ENCODE assay signal across 9 mouse cellular contexts in the genomic region with DNA sequence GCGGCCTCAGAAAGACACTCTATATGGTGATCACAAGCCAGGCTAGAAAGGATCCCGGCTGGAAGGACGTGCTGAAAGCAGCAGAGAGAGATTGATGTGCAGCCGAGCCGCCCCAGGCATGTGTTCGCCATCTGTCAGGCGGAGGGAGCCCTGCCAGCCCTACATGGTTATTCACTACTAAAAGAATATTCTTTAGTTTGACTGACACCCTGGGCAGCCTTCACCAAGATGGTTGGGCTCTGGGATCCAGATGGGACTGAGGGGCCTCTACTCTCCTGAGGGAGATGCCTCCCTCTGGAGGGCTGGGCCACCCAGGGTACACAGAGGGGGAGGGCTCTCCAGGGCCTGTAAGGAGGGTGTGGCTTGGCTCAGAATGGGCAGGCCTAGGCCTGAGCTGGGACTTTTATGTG.
DNase-seq lines count a peak whose midpoint lies in the region; ATAC-seq and TF ChIP-seq lines count a peak whose summit lies in the region.
"Had no signal": no experiment of that assay in that cellular context is flagged by ENCODE, and none has a peak within 500 bp of the region (broad histone marks: within the 10 kb centered on the region; RNA-seq: fewer than 3 reads in every experiment).

No protein-coding gene starts in this region.

- peaks cover 3% of the 10 kb centered on the region; the same call in 1 of the 2 replicates for H3K27me3 ChIP-seq in E14TG2a.4 (ENCODE audit: insufficient read depth, low read length)
- H3K27me3 ChIP-seq in forebrain, embryonic 15.5 days = no peaks in the 10 kb centered on the region
- no peaks in the 10 kb centered on the region for H3K27me3 ChIP-seq in hindbrain, embryonic 11.5 days (ENCODE audit: control insufficient read depth, insufficient read depth, low read length)
- H3K27me3 ChIP-seq in neural tube, embryonic 12.5 days (replicated peaks) = no peaks in the 10 kb centered on the region
- H3K27me3 ChIP-seq in thymus, adult 2 months (ENCODE audit: control insufficient read depth, insufficient read depth, low read length) = no peaks in the 10 kb centered on the region

- H3K27ac ChIP-seq in forebrain, embryonic 15.5 days (replicated peaks) = peak overlapping the region; percentile 62
- 0 out of 2 replicates have a peak overlapping the region, but pooled peaks have one; percentile 51 for H3K27ac ChIP-seq in hindbrain, embryonic 11.5 days (ENCODE audit: low read depth, low read length)
- no peak overlapping the region for H3K27ac ChIP-seq in neural tube, embryonic 12.5 days
- H3K27ac ChIP-seq in thymus, adult 2 months (ENCODE audit: control insufficient read depth, insufficient read depth, low read length) = no peak overlapping the region
- H3K27ac ChIP-seq: macrophage had no signal

- intact Hi-C loops in left cerebral cortex, postnatal 36 days (cut with DNase I) = loop anchor here (10.0 kb wide), 1 partner anchor 446 kb away; the partner anchor contains the start of gene Ptch1

- H3K36me3 ChIP-seq in E14TG2a.4 (ENCODE audit: insufficient read depth, low read length) = no peaks in the 10 kb centered on the region
- H3K36me3 ChIP-seq in forebrain, embryonic 15.5 days = no peaks in the 10 kb centered on the region
- no peaks in the 10 kb centered on the region for H3K36me3 ChIP-seq in hindbrain, embryonic 11.5 days (ENCODE audit: control insufficient read depth, insufficient read depth, low read length)
- H3K36me3 ChIP-seq in neural tube, embryonic 12.5 days = no peaks in the 10 kb centered on the region
- no peaks in the 10 kb centered on the region for H3K36me3 ChIP-seq in thymus, adult 2 months (ENCODE audit: control insufficient read depth, insufficient read depth, low read length)

- DNase-seq in hindbrain, embryonic 11.5 days (ENCODE audit: low spot score) = peak; percentile 71
- DNase-seq in left cerebral cortex, postnatal 36 days (ENCODE audit: low spot score in 2 of 2) = peak; percentile 58 to 74
- no peak for DNase-seq in thymus, adult 2 months
- DNase-seq in testis, postnatal 14 days (ENCODE audit: low spot score) = no peak

- ATAC-seq in cerebellum, adult (ENCODE audit: insufficient number of reproducible peaks, low FRiP score, low TSS enrichment) = peak; percentile 93
- peak; percentile 96 for ATAC-seq in forebrain, embryonic 15.5 days (replicated peaks)
- ATAC-seq in hindbrain, embryonic 11.5 days (ENCODE audit: low FRiP score) = peak; percentile 97
- ATAC-seq in neural tube, embryonic 12.5 days (ENCODE audit: low FRiP score, low read depth) = peak; percentile 97

- no peak for TF ChIP-seq POLR2A in thymus, adult 2 months (IDR thresholded peaks at IDR 0.05; ENCODE audit: control insufficient read depth, extremely low read depth, insufficient read depth, low read length, poor library complexity)

- no peak overlapping the region for H3K9ac ChIP-seq in forebrain, embryonic 15.5 days (replicated peaks)
- no peak overlapping the region for H3K9ac ChIP-seq in hindbrain, embryonic 11.5 days (ENCODE audit: low read depth, low read length)
- no peak overlapping the region for H3K9ac ChIP-seq in neural tube, embryonic 12.5 days

- H3K4me3 ChIP-seq in E14TG2a.4 (replicated peaks; ENCODE audit: low read length) = peak overlapping the region; percentile 62
- H3K4me3 ChIP-seq in forebrain, embryonic 15.5 days = no peak overlapping the region
- no peak overlapping the region for H3K4me3 ChIP-seq in hindbrain, embryonic 11.5 days (ENCODE audit: low read depth, low read length)
- no peak overlapping the region for H3K4me3 ChIP-seq in neural tube, embryonic 12.5 days
- no peak overlapping the region for H3K4me3 ChIP-seq in thymus, adult 2 months (ENCODE audit: control insufficient read depth, insufficient read depth, low read length)

- H3K4me1 ChIP-seq in E14TG2a.4 (replicated peaks; ENCODE audit: low read depth, low read length) = peaks cover 54% of the 10 kb centered on the region
- peaks cover 29% of the 10 kb centered on the region for H3K4me1 ChIP-seq in forebrain, embryonic 15.5 days
- 0 out of 2 replicates have a peak, but pooled peaks cover 2% of the 10 kb centered on the region for H3K4me1 ChIP-seq in hindbrain, embryonic 11.5 days (replicated peaks; ENCODE audit: control insufficient read depth, insufficient read depth, low read length)
- peaks cover 17% of the 10 kb centered on the region for H3K4me1 ChIP-seq in neural tube, embryonic 12.5 days
- no peaks in the 10 kb centered on the region for H3K4me1 ChIP-seq in thymus, adult 2 months (replicated peaks; ENCODE audit: control insufficient read depth, insufficient read depth, low read length)

- peaks cover 8% of the 10 kb centered on the region; the same call in 1 of the 2 replicates for H3K9me3 ChIP-seq in E14TG2a.4 (ENCODE audit: low read length)
- H3K9me3 ChIP-seq in forebrain, embryonic 15.5 days = no peaks in the 10 kb centered on the region
- no peaks in the 10 kb centered on the region for H3K9me3 ChIP-seq in hindbrain, embryonic 11.5 days (ENCODE audit: control insufficient read depth, low read length)
- no peaks in the 10 kb centered on the region for H3K9me3 ChIP-seq in neural tube, embryonic 12.5 days

- 19% methylated on average over 7 of the region's 7 CpGs for WGBS in forebrain, embryonic 15.5 days
- WGBS in hindbrain, embryonic 11.5 days = 20% methylated on average over 7 of the region's 7 CpGs
- WGBS in neural tube, embryonic 12.5 days = 3% methylated on average over 7 of the region's 7 CpGs
- WGBS in thymus, adult 2 months = 89% methylated on average over 7 of the region's 7 CpGs

- H3K4me2 ChIP-seq in forebrain, embryonic 15.5 days (replicated peaks) = no peak overlapping the region; the same call in 1 of the 2 replicates
- H3K4me2 ChIP-seq in hindbrain, embryonic 11.5 days (replicated peaks; ENCODE audit: low read depth, low read length) = no peak overlapping the region
- peak overlapping the region; percentile 23; the same call in 1 of the 2 replicates for H3K4me2 ChIP-seq in neural tube, embryonic 12.5 days (replicated peaks)

- TF ChIP-seq CTCF in E14TG2a.4 (conservative IDR thresholded peaks at IDR 0.05; ENCODE audit: low read length) = no peak
- no peak for TF ChIP-seq CTCF in thymus, adult 2 months (IDR thresholded peaks at IDR 0.05; ENCODE audit: borderline replicate concordance, control insufficient read depth, extremely low read depth, insufficient read depth, low read length, poor library complexity)

Comparison
In these comparisons a context has a peak if more than half of its experiments do, and no peak if none do; other contexts are left out.
1. H3K27ac ChIP-seq: peak in forebrain, embryonic 15.5 days (single experiment) and hindbrain, embryonic 11.5 days (single experiment); none in neural tube, embryonic 12.5 days (single experiment) and thymus, adult 2 months (single experiment).
2. DNase-seq: peak in hindbrain, embryonic 11.5 days (single experiment) and left cerebral cortex, postnatal 36 days (2 of 2); none in thymus, adult 2 months (single experiment) and testis, postnatal 14 days (single experiment).
3. Peak in every context shown above with its lines, with median percentiles within 50 percentile points of each other: ATAC-seq.